Mouse (Mus musculus): ENCODE data around the gene Prrc2a. TPM values are rescaled to one million over a fixed set of nuclear protein-coding genes. Genes with fewer than 3 reads are reported as not detected.

Prrc2a gene
- polyA plus RNA-seq, 1 experiment from 2014 or later = 179 TPM

- Histone ChIP-seq H3K4me1 (peaks cover 15% of the 10 kb centered on the region), H3K27ac (no peak overlapping the region), H3K9me3 (no peaks in the 10 kb centered on the region), H3K9ac (no peak overlapping the region), H3K36me3 (peaks cover 64% of the 10 kb centered on the region), H3K4me2 (no peak overlapping the region), H3K27me3 (no peaks in the 10 kb centered on the region), H3K4me3 (no peak overlapping the region)
- no peak for ATAC-seq (ENCODE audit: borderline replicate concordance, extremely low read depth, low FRiP score, low TSS enrichment)
- 87% methylated on average over 3 of the region's 3 CpGs for WGBS
Observed at GRCm38 (mm10) chr17:35139269-35139668, 25.4 kb downstream of the Prrc2a start.

- H3K36me3 ChIP-seq = peaks cover 28% of the 10 kb centered on the region
- peak overlapping the region; percentile 82 for H3K4me3 ChIP-seq
- peak overlapping the region; percentile 78 for H3K9ac ChIP-seq
- H3K4me2 ChIP-seq = peak overlapping the region; percentile 79
- H3K9me3 ChIP-seq = no peaks in the 10 kb centered on the region
- H3K27ac ChIP-seq = peak overlapping the region; percentile 94
- H3K4me1 ChIP-seq = peaks cover 19% of the 10 kb centered on the region
- ATAC-seq (ENCODE audit: borderline replicate concordance, extremely low read depth, low FRiP score, low TSS enrichment) = peak; percentile 53
- H3K27me3 ChIP-seq = no peaks in the 10 kb centered on the region
- under 1% methylated on average over 43 of the region's 43 CpGs for WGBS
Observed at GRCm38 (mm10) chr17:35135591-35136320, 28.9 kb downstream of the Prrc2a start.

- peak within 1 kb of the TSS; percentile 79 for H3K4me2 ChIP-seq
- peaks cover 21% of the 10 kb centered on the region for H3K36me3 ChIP-seq
- H3K27ac ChIP-seq = peak within 1 kb of the TSS; percentile 94
- peak; percentile 94 for ATAC-seq (ENCODE audit: borderline replicate concordance, extremely low read depth, low FRiP score, low TSS enrichment)
- WGBS = under 1% methylated on average over 66 of the region's 66 CpGs
- H3K9ac ChIP-seq = peak within 1 kb of the TSS; percentile 78
- peaks cover 19% of the 10 kb centered on the region for H3K4me1 ChIP-seq
- H3K9me3 ChIP-seq = no peaks in the 10 kb centered on the region
- no peaks in the 10 kb centered on the region for H3K27me3 ChIP-seq
- H3K4me3 ChIP-seq = peak within 1 kb of the TSS; percentile 82
Observed at GRCm38 (mm10) chr17:35134801-35135590, 29.7 kb downstream of the Prrc2a start, which contains the start of gene Bag6. Bag6 (plus strand) TSS chr17:35135178.

GRCm38 (mm10) chr17:35133517-35133916 is 31.2 kb downstream of the Prrc2a start:
- H3K27me3 ChIP-seq = no peaks in the 10 kb centered on the region
- H3K4me1 ChIP-seq = peaks cover 19% of the 10 kb centered on the region
- H3K27ac ChIP-seq = no peak overlapping the region
- H3K4me2 ChIP-seq = no peak overlapping the region
- no peak overlapping the region for H3K4me3 ChIP-seq
- H3K9ac ChIP-seq = no peak overlapping the region
- peaks cover 6% of the 10 kb centered on the region for H3K36me3 ChIP-seq
- 95% methylated on average over 7 of the region's 7 CpGs for WGBS
- no peaks in the 10 kb centered on the region for H3K9me3 ChIP-seq
- ATAC-seq (ENCODE audit: borderline replicate concordance, extremely low read depth, low FRiP score, low TSS enrichment) = no peak

- no peak for ATAC-seq (ENCODE audit: borderline replicate concordance, extremely low read depth, low FRiP score, low TSS enrichment)
- Histone ChIP-seq H3K4me3 (no peak overlapping the region), H3K36me3 (no peaks in the 10 kb centered on the region; the same call in 1 of the 2 replicates), H3K4me1 (peaks cover 23% of the 10 kb centered on the region), H3K27ac (no peak overlapping the region), H3K4me2 (no peak overlapping the region), H3K9ac (no peak overlapping the region), H3K9me3 (no peaks in the 10 kb centered on the region), H3K27me3 (no peaks in the 10 kb centered on the region)
- 60% methylated on average over 3 of the region's 3 CpGs for WGBS
Observed at GRCm38 (mm10) chr17:35132174-35132560, 32.5 kb downstream of the Prrc2a start.

GRCm38 (mm10) chr17:35131500-35132173 is 33.1 kb downstream of the Prrc2a start, which contains the start of gene Apom:
Apom (minus strand) TSS chr17:35132050.
- Histone ChIP-seq H3K9ac (no peak within 1 kb of the TSS), H3K27ac (no peak within 1 kb of the TSS), H3K9me3 (no peaks in the 10 kb centered on the region), H3K27me3 (no peaks in the 10 kb centered on the region), H3K4me2 (no peak within 1 kb of the TSS), H3K4me3 (no peak within 1 kb of the TSS), H3K4me1 (peaks cover 23% of the 10 kb centered on the region), H3K36me3 (no peaks in the 10 kb centered on the region; the same call in 1 of the 2 replicates)
- no peak for ATAC-seq (ENCODE audit: borderline replicate concordance, extremely low read depth, low FRiP score, low TSS enrichment)
- 72% methylated on average over 15 of the region's 15 CpGs for WGBS

GRCm38 (mm10) chr17:35131038-35131437 is 33.7 kb downstream of the Prrc2a start:
- Histone ChIP-seq H3K9ac (no peak overlapping the region), H3K4me2 (no peak overlapping the region), H3K9me3 (no peaks in the 10 kb centered on the region), H3K4me3 (no peak overlapping the region), H3K4me1 (peaks cover 19% of the 10 kb centered on the region), H3K36me3 (no peaks in the 10 kb centered on the region; the same call in 1 of the 2 replicates), H3K27ac (no peak overlapping the region), H3K27me3 (no peaks in the 10 kb centered on the region)
- 91% methylated on average over 8 of the region's 8 CpGs for WGBS
- ATAC-seq (ENCODE audit: borderline replicate concordance, extremely low read depth, low FRiP score, low TSS enrichment) = no peak

- ATAC-seq (ENCODE audit: borderline replicate concordance, extremely low read depth, low FRiP score, low TSS enrichment) = no peak
- WGBS = 53% methylated on average over 11 of the region's 11 CpGs
- Histone ChIP-seq H3K9ac (no peak overlapping the region), H3K4me2 (no peak overlapping the region), H3K36me3 (peaks cover 4% of the 10 kb centered on the region; the same call in 1 of the 2 replicates), H3K4me3 (no peak overlapping the region), H3K27me3 (no peaks in the 10 kb centered on the region), H3K27ac (no peak overlapping the region), H3K9me3 (no peaks in the 10 kb centered on the region), H3K4me1 (peaks cover 32% of the 10 kb centered on the region)
Observed at GRCm38 (mm10) chr17:35128996-35129395, 35.7 kb downstream of the Prrc2a start.

- Histone ChIP-seq H3K9me3 (no peaks in the 10 kb centered on the region), H3K4me3 (peak overlapping the region; percentile 67), H3K4me2 (peak overlapping the region; percentile 69), H3K4me1 (peaks cover 34% of the 10 kb centered on the region), H3K36me3 (peaks cover 10% of the 10 kb centered on the region; the same call in 1 of the 2 replicates), H3K27ac (0 out of 2 replicates have a peak overlapping the region, but pooled peaks have one; percentile 89), H3K27me3 (no peaks in the 10 kb centered on the region), H3K9ac (peak overlapping the region; percentile 72; the same call in 1 of the 2 replicates)
- no peak for ATAC-seq (ENCODE audit: borderline replicate concordance, extremely low read depth, low FRiP score, low TSS enrichment)
- 54% methylated on average over 13 of the region's 13 CpGs for WGBS
Observed at GRCm38 (mm10) chr17:35127017-35127416, 37.7 kb downstream of the Prrc2a start.

- H3K4me3 ChIP-seq = peak within 1 kb of the TSS; percentile 67
- H3K4me1 ChIP-seq = peaks cover 37% of the 10 kb centered on the region
- H3K9ac ChIP-seq = peak within 1 kb of the TSS; percentile 72
- H3K27ac ChIP-seq = peak within 1 kb of the TSS; percentile 89
- WGBS = 0% methylated on average over 36 of the region's 36 CpGs
- ATAC-seq (ENCODE audit: borderline replicate concordance, extremely low read depth, low FRiP score, low TSS enrichment) = peak; percentile 50
- peaks cover 10% of the 10 kb centered on the region; the same call in 1 of the 2 replicates for H3K36me3 ChIP-seq
- peak within 1 kb of the TSS; percentile 69 for H3K4me2 ChIP-seq
- H3K9me3 ChIP-seq = no peaks in the 10 kb centered on the region
- H3K27me3 ChIP-seq = no peaks in the 10 kb centered on the region
Observed at GRCm38 (mm10) chr17:35126206-35126611, 38.5 kb downstream of the Prrc2a start, which contains the start of gene D17H6S53E. D17H6S53E (plus strand) TSS chr17:35126373.

- WGBS = 14% methylated on average over 6 of the region's 6 CpGs
- no peaks in the 10 kb centered on the region for H3K27me3 ChIP-seq
- peaks cover 10% of the 10 kb centered on the region; the same call in 1 of the 2 replicates for H3K36me3 ChIP-seq
- H3K4me3 ChIP-seq = peak overlapping the region; percentile 67
- peaks cover 37% of the 10 kb centered on the region for H3K4me1 ChIP-seq
- ATAC-seq (ENCODE audit: borderline replicate concordance, extremely low read depth, low FRiP score, low TSS enrichment) = no peak
- no peaks in the 10 kb centered on the region for H3K9me3 ChIP-seq
- H3K9ac ChIP-seq = peak overlapping the region; percentile 72
- H3K27ac ChIP-seq = peak overlapping the region; percentile 89
- H3K4me2 ChIP-seq = peak overlapping the region; percentile 69
Observed at GRCm38 (mm10) chr17:35125578-35125977, 39.1 kb downstream of the Prrc2a start.

Data from lung, embryonic 15.5 days (tissue).